Mouse (Mus musculus) ES-Bruce4 (cell line): ENCODE measurements around the gene Bmp5. TPM values are rescaled to one million over a fixed set of nuclear protein-coding genes. Genes with fewer than 3 reads are reported as not detected.

Source experiments
- H3K27ac ChIP-seq: 2 replicates; pipeline ENCODE4 v1.5.1; 2012; ENCODE audit warnings: low read length, inconsistent platforms; ENCODE audit not compliant: insufficient read depth
- H3K27me3 ChIP-seq: 2 replicates; pipeline ENCODE4 v1.6.1; 2012; ENCODE audit warnings: mild to moderate bottlenecking, low read length, inconsistent platforms; ENCODE audit not compliant: control insufficient read depth, poor library complexity, insufficient read depth, severe bottlenecking
- H3K36me3 ChIP-seq: 2 replicates; pipeline ENCODE4 v1.6.1; 2012; ENCODE audit warnings: inconsistent platforms, mild to moderate bottlenecking, low read length, moderate library complexity; ENCODE audit not compliant: control insufficient read depth, poor library complexity, insufficient read depth, severe bottlenecking
- H3K4me1 ChIP-seq: one replicate; pipeline ENCODE4 v1.8.1; 2011; ENCODE audit warnings: low read length; ENCODE audit not compliant: control insufficient read depth, insufficient read depth
- H3K4me3 ChIP-seq: 2 replicates; pipeline ENCODE4 v1.5.1; 2011; ENCODE audit warnings: low read depth, mild to moderate bottlenecking, low read length
- H3K9ac ChIP-seq: 2 replicates; pipeline ENCODE4 v1.6.1; 2012; ENCODE audit warnings: low read depth, mild to moderate bottlenecking, inconsistent platforms; ENCODE audit not compliant: poor library complexity, severe bottlenecking
- H3K9me3 ChIP-seq: replicated peaks from 2 replicates; pipeline ENCODE4 v1.6.1; 2012; ENCODE audit warnings: mild to moderate bottlenecking, low read length, inconsistent platforms; ENCODE audit not compliant: control insufficient read depth, poor library complexity, insufficient read depth, severe bottlenecking
- CTCF ChIP-seq: IDR thresholded peaks from one replicate; pipeline ENCODE4 v1.8.1; 2011; ENCODE audit warnings: low read depth, low read length
- EP300 ChIP-seq: IDR thresholded peaks from 2 replicates; pipeline ENCODE4 v1.6.1; 2011; ENCODE audit warnings: low read depth, low read length; ENCODE audit not compliant: insufficient read depth
- POLR2A ChIP-seq: IDR thresholded peaks from one replicate; pipeline ENCODE4 v1.8.1; 2011; ENCODE audit warnings: low read length; ENCODE audit not compliant: insufficient read depth
- polyA plus RNA-seq: library from polyadenylated mRNA; stranded (reverse); fragments of >200 nt; gene quantifications from 2 replicates; pipeline ENCODE4 v1.2.4, GENCODE M21; 2011; ENCODE audit warnings: low read depth; ENCODE audit not compliant: missing spikeins, insufficient read depth, insufficient read length

Bmp5 gene
- polyA plus RNA-seq, 1 experiment: 0.46 TPM

- Histone ChIP-seq H3K4me3 (no peak overlapping the region), H3K9ac (no peak overlapping the region), H3K36me3 (no peaks in the 10 kb centered on the region), H3K9me3 (no peaks in the 10 kb centered on the region), H3K27me3 (no peaks in the 10 kb centered on the region), H3K4me1 (no peaks in the 10 kb centered on the region), H3K27ac (no peak overlapping the region)
- no peak for TF ChIP-seq POLR2A
- no peak for TF ChIP-seq CTCF
- no peak for TF ChIP-seq EP300
These were observed 75.6 kb downstream of the Bmp5 start for GRCm38 (mm10) chr9:75850670-75851228.

GRCm38 (mm10) chr9:75858161-75858560 is 83.0 kb downstream of the Bmp5 start:
- H3K27ac ChIP-seq: no peak overlapping the region
- no peaks in the 10 kb centered on the region for H3K9me3 ChIP-seq
- no peaks in the 10 kb centered on the region for H3K4me1 ChIP-seq
- no peaks in the 10 kb centered on the region for H3K27me3 ChIP-seq
- TF ChIP-seq POLR2A (no peak), CTCF (no peak), EP300 (no peak)
- no peak overlapping the region for H3K4me3 ChIP-seq
- no peaks in the 10 kb centered on the region for H3K36me3 ChIP-seq
- H3K9ac ChIP-seq: no peak overlapping the region

GRCm38 (mm10) chr9:75858939-75859338 is 83.8 kb downstream of the Bmp5 start:
- no peak for TF ChIP-seq POLR2A
- no peak for TF ChIP-seq CTCF
- no peak for TF ChIP-seq EP300
- Histone ChIP-seq H3K36me3 (no peaks in the 10 kb centered on the region), H3K9me3 (no peaks in the 10 kb centered on the region), H3K4me3 (no peak overlapping the region), H3K4me1 (no peaks in the 10 kb centered on the region), H3K9ac (no peak overlapping the region), H3K27ac (no peak overlapping the region), H3K27me3 (no peaks in the 10 kb centered on the region)

- Histone ChIP-seq H3K9ac (no peak overlapping the region), H3K27me3 (no peaks in the 10 kb centered on the region), H3K36me3 (no peaks in the 10 kb centered on the region), H3K4me3 (no peak overlapping the region), H3K4me1 (no peaks in the 10 kb centered on the region), H3K27ac (no peak overlapping the region), H3K9me3 (no peaks in the 10 kb centered on the region)
- no peak for TF ChIP-seq POLR2A
- no peak for TF ChIP-seq EP300
- TF ChIP-seq CTCF: no peak
These were observed 95.4 kb downstream of the Bmp5 start for GRCm38 (mm10) chr9:75870332-75871177.

- H3K36me3 ChIP-seq: no peaks in the 10 kb centered on the region
- H3K27me3 ChIP-seq: no peaks in the 10 kb centered on the region
- no peak overlapping the region for H3K4me3 ChIP-seq
- TF ChIP-seq EP300 (no peak), CTCF (no peak), POLR2A (no peak)
- H3K4me1 ChIP-seq: no peaks in the 10 kb centered on the region
- no peaks in the 10 kb centered on the region for H3K9me3 ChIP-seq
- H3K27ac ChIP-seq: no peak overlapping the region
- no peak overlapping the region for H3K9ac ChIP-seq
These were observed 101.2 kb downstream of the Bmp5 start for GRCm38 (mm10) chr9:75876333-75876732.

- Histone ChIP-seq H3K27me3 (no peaks in the 10 kb centered on the region), H3K4me1 (no peaks in the 10 kb centered on the region), H3K9ac (no peak overlapping the region), H3K4me3 (no peak overlapping the region), H3K27ac (no peak overlapping the region), H3K36me3 (no peaks in the 10 kb centered on the region), H3K9me3 (no peaks in the 10 kb centered on the region)
- TF ChIP-seq POLR2A (no peak), EP300 (no peak), CTCF (no peak)
These were observed 108.5 kb downstream of the Bmp5 start for GRCm38 (mm10) chr9:75883481-75884190.
